Mouse (Mus musculus): ENCODE results near the gene Insl5. TPM values are rescaled to one million over a fixed set of nuclear protein-coding genes. Genes with fewer than 3 reads are reported as not detected.

Insl5 gene
- 2.3 and 2.6 TPM in 2 replicates for polyA plus RNA-seq (2012; rRNA removed)

GRCm38 (mm10) chr4:103026621-103027020, at the start of gene Insl5:
TSS of gene Insl5 (minus strand) at chr4:103026842.
- no peak for DNase-seq
- H3K4me1 ChIP-seq (ENCODE audit: control insufficient read depth, insufficient read depth, low read length): no peaks in the 10 kb centered on the region
- no peaks in the 10 kb centered on the region for H3K27me3 ChIP-seq (ENCODE audit: control insufficient read depth, insufficient read depth, low read length)
- 93% methylated on average over 4 of the region's 4 CpGs for WGBS
- H3K27ac ChIP-seq (ENCODE audit: insufficient read depth, low read length): no peak within 1 kb of the TSS
- H3K4me3 ChIP-seq (replicated peaks; ENCODE audit: insufficient read depth, low read depth, low read length): no peak within 1 kb of the TSS
- TF ChIP-seq CTCF (IDR thresholded peaks at IDR 0.05; ENCODE audit: borderline replicate concordance, insufficient read depth, low read depth, low read length) (no peak), POLR2A (IDR thresholded peaks at IDR 0.05; ENCODE audit: borderline replicate concordance, insufficient read depth, low read length) (no peak)

GRCm38 (mm10) chr4:103070631-103071030, 44.0 kb upstream of the Insl5 start:
- Histone ChIP-seq H3K4me3 (replicated peaks; ENCODE audit: insufficient read depth, low read depth, low read length) (no peak overlapping the region), H3K27ac (ENCODE audit: insufficient read depth, low read length) (no peak overlapping the region), H3K27me3 (ENCODE audit: control insufficient read depth, insufficient read depth, low read length) (no peaks in the 10 kb centered on the region), H3K4me1 (ENCODE audit: control insufficient read depth, insufficient read depth, low read length) (no peaks in the 10 kb centered on the region)
- WGBS: 83% methylated on average over 3 of the region's 3 CpGs
- TF ChIP-seq POLR2A (IDR thresholded peaks at IDR 0.05; ENCODE audit: borderline replicate concordance, insufficient read depth, low read length): no peak
- TF ChIP-seq CTCF (IDR thresholded peaks at IDR 0.05; ENCODE audit: borderline replicate concordance, insufficient read depth, low read depth, low read length): no peak
- no peak for DNase-seq

- Histone ChIP-seq H3K27ac (ENCODE audit: insufficient read depth, low read length) (no peak overlapping the region), H3K4me3 (replicated peaks; ENCODE audit: insufficient read depth, low read depth, low read length) (no peak overlapping the region), H3K27me3 (ENCODE audit: control insufficient read depth, insufficient read depth, low read length) (no peaks in the 10 kb centered on the region), H3K4me1 (ENCODE audit: control insufficient read depth, insufficient read depth, low read length) (no peaks in the 10 kb centered on the region)
- no peak for DNase-seq
- 64% methylated on average over 6 of the region's 6 CpGs for WGBS
- TF ChIP-seq POLR2A (IDR thresholded peaks at IDR 0.05; ENCODE audit: borderline replicate concordance, insufficient read depth, low read length): no peak
- no peak for TF ChIP-seq CTCF (IDR thresholded peaks at IDR 0.05; ENCODE audit: borderline replicate concordance, insufficient read depth, low read depth, low read length)
These were observed 41.4 kb upstream of the Insl5 start for GRCm38 (mm10) chr4:103067906-103068655.

GRCm38 (mm10) chr4:103064976-103065375, 38.3 kb upstream of the Insl5 start:
- Histone ChIP-seq H3K27me3 (ENCODE audit: control insufficient read depth, insufficient read depth, low read length) (no peaks in the 10 kb centered on the region), H3K4me1 (ENCODE audit: control insufficient read depth, insufficient read depth, low read length) (no peaks in the 10 kb centered on the region)
- 81% methylated on average over 5 of the region's 5 CpGs for WGBS

GRCm38 (mm10) chr4:103064421-103064820, 37.8 kb upstream of the Insl5 start:
- Histone ChIP-seq H3K4me3 (replicated peaks; ENCODE audit: insufficient read depth, low read depth, low read length) (no peak overlapping the region), H3K27ac (ENCODE audit: insufficient read depth, low read length) (no peak overlapping the region), H3K4me1 (ENCODE audit: control insufficient read depth, insufficient read depth, low read length) (no peaks in the 10 kb centered on the region), H3K27me3 (ENCODE audit: control insufficient read depth, insufficient read depth, low read length) (no peaks in the 10 kb centered on the region)
- DNase-seq: no peak
- 79% methylated on average over 2 of the region's 2 CpGs for WGBS
- TF ChIP-seq CTCF (IDR thresholded peaks at IDR 0.05; ENCODE audit: borderline replicate concordance, insufficient read depth, low read depth, low read length): no peak
- TF ChIP-seq POLR2A (IDR thresholded peaks at IDR 0.05; ENCODE audit: borderline replicate concordance, insufficient read depth, low read length): no peak

More at GRCm38 (mm10) chr4:103064976-103065375, 38.3 kb upstream of the Insl5 start:
- Histone ChIP-seq H3K4me3 (replicated peaks; ENCODE audit: insufficient read depth, low read depth, low read length) (no peak overlapping the region), H3K27ac (ENCODE audit: insufficient read depth, low read length) (no peak overlapping the region)
- TF ChIP-seq POLR2A (IDR thresholded peaks at IDR 0.05; ENCODE audit: borderline replicate concordance, insufficient read depth, low read length) (no peak), CTCF (IDR thresholded peaks at IDR 0.05; ENCODE audit: borderline replicate concordance, insufficient read depth, low read depth, low read length) (no peak)
- no peak for DNase-seq

- TF ChIP-seq CTCF (IDR thresholded peaks at IDR 0.05; ENCODE audit: borderline replicate concordance, insufficient read depth, low read depth, low read length): no peak
- TF ChIP-seq POLR2A (IDR thresholded peaks at IDR 0.05; ENCODE audit: borderline replicate concordance, insufficient read depth, low read length): no peak
- WGBS: 75% methylated on average over 5 of the region's 5 CpGs
- H3K4me1 ChIP-seq (ENCODE audit: control insufficient read depth, insufficient read depth, low read length): no peaks in the 10 kb centered on the region
- H3K27ac ChIP-seq (ENCODE audit: insufficient read depth, low read length): no peak overlapping the region
- H3K4me3 ChIP-seq (replicated peaks; ENCODE audit: insufficient read depth, low read depth, low read length): no peak overlapping the region
- no peak for DNase-seq
- no peaks in the 10 kb centered on the region for H3K27me3 ChIP-seq (ENCODE audit: control insufficient read depth, insufficient read depth, low read length)
These were observed 30.3 kb upstream of the Insl5 start for GRCm38 (mm10) chr4:103056909-103057308.

- TF ChIP-seq POLR2A (IDR thresholded peaks at IDR 0.05; ENCODE audit: borderline replicate concordance, insufficient read depth, low read length) (no peak), CTCF (IDR thresholded peaks at IDR 0.05; ENCODE audit: borderline replicate concordance, insufficient read depth, low read depth, low read length) (no peak)
- no peak overlapping the region for H3K27ac ChIP-seq (ENCODE audit: insufficient read depth, low read length)
These were observed 21.4 kb upstream of the Insl5 start for GRCm38 (mm10) chr4:103048046-103048445.

GRCm38 (mm10) chr4:103042997-103043396, 16.4 kb upstream of the Insl5 start:
- no peak overlapping the region for H3K27ac ChIP-seq (ENCODE audit: insufficient read depth, low read length)
- no peaks in the 10 kb centered on the region for H3K4me1 ChIP-seq (ENCODE audit: control insufficient read depth, insufficient read depth, low read length)
- no peaks in the 10 kb centered on the region for H3K27me3 ChIP-seq (ENCODE audit: control insufficient read depth, insufficient read depth, low read length)
- H3K4me3 ChIP-seq (replicated peaks; ENCODE audit: insufficient read depth, low read depth, low read length): no peak overlapping the region
- no peak for DNase-seq
- TF ChIP-seq CTCF (IDR thresholded peaks at IDR 0.05; ENCODE audit: borderline replicate concordance, insufficient read depth, low read depth, low read length) (no peak), POLR2A (IDR thresholded peaks at IDR 0.05; ENCODE audit: borderline replicate concordance, insufficient read depth, low read length) (no peak)
- 94% methylated on average over 11 of the region's 11 CpGs for WGBS

More at GRCm38 (mm10) chr4:103048046-103048445, 21.4 kb upstream of the Insl5 start:
- Histone ChIP-seq H3K27me3 (ENCODE audit: control insufficient read depth, insufficient read depth, low read length) (no peaks in the 10 kb centered on the region), H3K4me1 (ENCODE audit: control insufficient read depth, insufficient read depth, low read length) (no peaks in the 10 kb centered on the region), H3K4me3 (replicated peaks; ENCODE audit: insufficient read depth, low read depth, low read length) (no peak overlapping the region)
- no peak for DNase-seq
- 31% methylated on average over 11 of the region's 11 CpGs for WGBS

All from cerebellum, adult 2 months (tissue).